Mouse (Mus musculus): ENCODE results near the gene G430095P16Rik.

- peak; percentile 8; the same call in 1 of the 2 replicates for TF ChIP-seq CTCF (IDR thresholded peaks at IDR 0.05; ENCODE audit: low read depth)
- TF ChIP-seq EP300 (IDR thresholded peaks at IDR 0.05; ENCODE audit: low read depth), result no peak
These were observed 41.3 kb downstream of the G430095P16Rik start for GRCm38 (mm10) chr8:84764100-84764499.

Data from liver, postnatal 0 days (tissue).